Mouse (Mus musculus) cerebellum, adult 18-20 months (tissue): ENCODE data around the gene Kxd1.

Source experiments
- DNase-seq, 2 experiments: peaks; one replicate each; pipeline ENCODE4 v3.0.0; 2021

Gene Kxd1

GRCm38 (mm10) chr8:70527512-70528181 lies at the start of gene Kxd1, which contains the start of gene Fkbp8:
Kxd1 (minus strand) TSS chr8:70527956.
Fkbp8 (plus strand) TSS chr8:70527724.
- peak; percentile 96 to 99 for DNase-seq

GRCm38 (mm10) chr8:70577207-70577606 lies 49.5 kb upstream of the Kxd1 start:
- no peak for DNase-seq

GRCm38 (mm10) chr8:70574915-70575314 lies 47.2 kb upstream of the Kxd1 start:
- DNase-seq = peak; percentile 68 to 80

- no peak for DNase-seq
These were observed 46.5 kb upstream of the Kxd1 start for GRCm38 (mm10) chr8:70574302-70574701.

GRCm38 (mm10) chr8:70570990-70571389 lies 43.2 kb upstream of the Kxd1 start:
- peak; percentile 69 to 76 for DNase-seq

GRCm38 (mm10) chr8:70570360-70570759 lies 42.6 kb upstream of the Kxd1 start:
- no peak for DNase-seq

- no peak for DNase-seq
These were observed 37.8 kb upstream of the Kxd1 start for GRCm38 (mm10) chr8:70565561-70565960.

- no peak for DNase-seq
These were observed 37.0 kb upstream of the Kxd1 start for GRCm38 (mm10) chr8:70564696-70565235.

- DNase-seq = no peak
These were observed 36.1 kb upstream of the Kxd1 start for GRCm38 (mm10) chr8:70563763-70564387.

GRCm38 (mm10) chr8:70562802-70563201 lies 35.0 kb upstream of the Kxd1 start:
- no peak for DNase-seq

GRCm38 (mm10) chr8:70561809-70562535 lies 34.2 kb upstream of the Kxd1 start:
- no peak for DNase-seq

GRCm38 (mm10) chr8:70561357-70561756 lies 33.6 kb upstream of the Kxd1 start:
- no peak for DNase-seq

GRCm38 (mm10) chr8:70560564-70560963 lies 32.8 kb upstream of the Kxd1 start:
- no peak for DNase-seq

- peak; percentile 57 to 64 for DNase-seq
These were observed 32.3 kb upstream of the Kxd1 start for GRCm38 (mm10) chr8:70560096-70560495.

GRCm38 (mm10) chr8:70558983-70559382 lies 31.2 kb upstream of the Kxd1 start:
- DNase-seq = no peak

- DNase-seq = no peak
These were observed 30.6 kb upstream of the Kxd1 start for GRCm38 (mm10) chr8:70558334-70558733.

- DNase-seq = no peak
These were observed 27.5 kb upstream of the Kxd1 start for GRCm38 (mm10) chr8:70555079-70555747.

- DNase-seq = peak; percentile 78 to 84
These were observed 26.0 kb upstream of the Kxd1 start for GRCm38 (mm10) chr8:70553740-70554139.

- no peak for DNase-seq
These were observed 25.1 kb upstream of the Kxd1 start for GRCm38 (mm10) chr8:70552836-70553235.

- no peak for DNase-seq
These were observed 23.9 kb upstream of the Kxd1 start for GRCm38 (mm10) chr8:70551558-70552161.

GRCm38 (mm10) chr8:70549412-70550184 lies 21.8 kb upstream of the Kxd1 start:
- DNase-seq = no peak

- DNase-seq = no peak
These were observed 20.0 kb upstream of the Kxd1 start for GRCm38 (mm10) chr8:70547762-70548161.
